Mouse (Mus musculus): Measurements from ENCODE around the gene Trp53i11. TPM values are rescaled to one million over a fixed set of nuclear protein-coding genes. Genes with fewer than 3 reads are reported as not detected.

Trp53i11 gene
- polyA plus RNA-seq, 1 experiment = 0.65 TPM

- Histone ChIP-seq H3ac (ENCODE audit: control insufficient read depth, insufficient read length) (no peak overlapping the region), H3K4me2 (ENCODE audit: low read depth) (no peak overlapping the region), H3K4me3 (no peak overlapping the region), H3K27me3 (ENCODE audit: control insufficient read depth, insufficient read depth, insufficient read length) (peaks cover 54% of the 10 kb centered on the region), H3K36me3 (ENCODE audit: control insufficient read depth, insufficient read depth) (no peaks in the 10 kb centered on the region), H3K79me2 (ENCODE audit: control insufficient read depth, insufficient read depth) (no peaks in the 10 kb centered on the region)
- TF ChIP-seq MYOD1 (IDR thresholded peaks at IDR 0.05; ENCODE audit: control insufficient read depth in 1 of 3, insufficient read length in 2 of 3, low read depth in 2 of 3) = no peak
- TF ChIP-seq MAX (IDR thresholded peaks at IDR 0.05; ENCODE audit: low read depth) = no peak
Observed at GRCm38 (mm10) chr2:93150009-93150408, 37.3 kb upstream of the Trp53i11 start.

GRCm38 (mm10) chr2:93150673-93151450 is 36.5 kb upstream of the Trp53i11 start:
- TF ChIP-seq MYOG (IDR thresholded peaks at IDR 0.05; ENCODE audit: control insufficient read depth in 1 of 3, insufficient read depth in 1 of 3, insufficient read length in 2 of 3, low read depth in 2 of 3) (no peak), POLR2A (IDR thresholded peaks at IDR 0.05; ENCODE audit: insufficient read length, low read depth) (no peak), TCF12 (IDR thresholded peaks at IDR 0.05; ENCODE audit: insufficient read depth, poor library complexity, severe bottlenecking) (no peak), TCF3 (IDR thresholded peaks at IDR 0.05; ENCODE audit: insufficient read length, low read depth) (no peak), USF1 (IDR thresholded peaks at IDR 0.05; ENCODE audit: low read depth) (no peak), CEBPB (IDR thresholded peaks at IDR 0.05; ENCODE audit: insufficient read depth, poor library complexity, severe bottlenecking) (no peak), MAX (IDR thresholded peaks at IDR 0.05; ENCODE audit: low read depth) (no peak), E2F4 (IDR thresholded peaks at IDR 0.05; ENCODE audit: insufficient read depth) (no peak), POLR2AphosphoS2 (IDR thresholded peaks at IDR 0.05; ENCODE audit: insufficient read length, low read depth) (no peak), REST (IDR thresholded peaks at IDR 0.05; ENCODE audit: insufficient read depth, insufficient read length) (no peak), SRF (IDR thresholded peaks at IDR 0.05; ENCODE audit: control insufficient read depth, insufficient read length, low read depth) (no peak), MYOD1 (IDR thresholded peaks at IDR 0.05; ENCODE audit: control insufficient read depth in 1 of 3, insufficient read length in 2 of 3, low read depth in 2 of 3) (no peak)
- Histone ChIP-seq H3K27me3 (ENCODE audit: control insufficient read depth, insufficient read depth, insufficient read length) (peaks cover 58% of the 10 kb centered on the region), H3K79me2 (ENCODE audit: control insufficient read depth, insufficient read depth) (no peaks in the 10 kb centered on the region), H3ac (ENCODE audit: control insufficient read depth, insufficient read length) (no peak overlapping the region), H3K4me3 (no peak overlapping the region), H3K36me3 (ENCODE audit: control insufficient read depth, insufficient read depth) (no peaks in the 10 kb centered on the region), H3K4me2 (ENCODE audit: low read depth) (no peak overlapping the region)

- TF ChIP-seq TCF12 (IDR thresholded peaks at IDR 0.05; ENCODE audit: insufficient read depth, poor library complexity, severe bottlenecking) (no peak), SRF (IDR thresholded peaks at IDR 0.05; ENCODE audit: control insufficient read depth, insufficient read length, low read depth) (no peak)
- no peaks in the 10 kb centered on the region for H3K36me3 ChIP-seq (ENCODE audit: control insufficient read depth, insufficient read depth)
- H3ac ChIP-seq (ENCODE audit: control insufficient read depth, insufficient read length) = no peak overlapping the region
- no peaks in the 10 kb centered on the region for H3K79me2 ChIP-seq (ENCODE audit: control insufficient read depth, insufficient read depth)
- H3K4me3 ChIP-seq = no peak overlapping the region
- H3K27me3 ChIP-seq (ENCODE audit: control insufficient read depth, insufficient read depth, insufficient read length) = peaks cover 64% of the 10 kb centered on the region
- no peak overlapping the region for H3K4me2 ChIP-seq (ENCODE audit: low read depth)
Observed at GRCm38 (mm10) chr2:93152191-93152601, 35.2 kb upstream of the Trp53i11 start.

GRCm38 (mm10) chr2:93152883-93153491 is 34.4 kb upstream of the Trp53i11 start:
- Histone ChIP-seq H3K27me3 (ENCODE audit: control insufficient read depth, insufficient read depth, insufficient read length) (peaks cover 59% of the 10 kb centered on the region), H3K4me3 (no peak overlapping the region), H3ac (ENCODE audit: control insufficient read depth, insufficient read length) (no peak overlapping the region), H3K4me2 (ENCODE audit: low read depth) (no peak overlapping the region), H3K36me3 (ENCODE audit: control insufficient read depth, insufficient read depth) (no peaks in the 10 kb centered on the region), H3K79me2 (ENCODE audit: control insufficient read depth, insufficient read depth) (no peaks in the 10 kb centered on the region)
- TF ChIP-seq SRF (IDR thresholded peaks at IDR 0.05; ENCODE audit: control insufficient read depth, insufficient read length, low read depth) (no peak), USF1 (IDR thresholded peaks at IDR 0.05; ENCODE audit: low read depth) (no peak), TCF12 (IDR thresholded peaks at IDR 0.05; ENCODE audit: insufficient read depth, poor library complexity, severe bottlenecking) (no peak), TCF3 (IDR thresholded peaks at IDR 0.05; ENCODE audit: insufficient read length, low read depth) (no peak), REST (IDR thresholded peaks at IDR 0.05; ENCODE audit: insufficient read depth, insufficient read length) (no peak), POLR2A (IDR thresholded peaks at IDR 0.05; ENCODE audit: insufficient read length, low read depth) (no peak), MYOD1 (IDR thresholded peaks at IDR 0.05; ENCODE audit: control insufficient read depth in 1 of 3, insufficient read length in 2 of 3, low read depth in 2 of 3) (no peak), E2F4 (IDR thresholded peaks at IDR 0.05; ENCODE audit: insufficient read depth) (no peak), POLR2AphosphoS2 (IDR thresholded peaks at IDR 0.05; ENCODE audit: insufficient read length, low read depth) (no peak), MYOG (IDR thresholded peaks at IDR 0.05; ENCODE audit: control insufficient read depth in 1 of 3, insufficient read depth in 1 of 3, insufficient read length in 2 of 3, low read depth in 2 of 3) (no peak), MAX (IDR thresholded peaks at IDR 0.05; ENCODE audit: low read depth) (no peak), CEBPB (IDR thresholded peaks at IDR 0.05; ENCODE audit: insufficient read depth, poor library complexity, severe bottlenecking) (no peak)

- no peaks in the 10 kb centered on the region for H3K36me3 ChIP-seq (ENCODE audit: control insufficient read depth, insufficient read depth)
- no peaks in the 10 kb centered on the region for H3K79me2 ChIP-seq (ENCODE audit: control insufficient read depth, insufficient read depth)
- peaks cover 65% of the 10 kb centered on the region for H3K27me3 ChIP-seq (ENCODE audit: control insufficient read depth, insufficient read depth, insufficient read length)
- H3ac ChIP-seq (ENCODE audit: control insufficient read depth, insufficient read length) = no peak overlapping the region
- TF ChIP-seq USF1 (IDR thresholded peaks at IDR 0.05; ENCODE audit: low read depth) (no peak), CEBPB (IDR thresholded peaks at IDR 0.05; ENCODE audit: insufficient read depth, poor library complexity, severe bottlenecking) (no peak), REST (IDR thresholded peaks at IDR 0.05; ENCODE audit: insufficient read depth, insufficient read length) (no peak), TCF3 (IDR thresholded peaks at IDR 0.05; ENCODE audit: insufficient read length, low read depth) (no peak), MYOG (IDR thresholded peaks at IDR 0.05; ENCODE audit: control insufficient read depth in 1 of 3, insufficient read depth in 1 of 3, insufficient read length in 2 of 3, low read depth in 2 of 3) (no peak), MYOD1 (IDR thresholded peaks at IDR 0.05; ENCODE audit: control insufficient read depth in 1 of 3, insufficient read length in 2 of 3, low read depth in 2 of 3) (no peak), E2F4 (IDR thresholded peaks at IDR 0.05; ENCODE audit: insufficient read depth) (no peak), POLR2AphosphoS2 (IDR thresholded peaks at IDR 0.05; ENCODE audit: insufficient read length, low read depth) (no peak), MAX (IDR thresholded peaks at IDR 0.05; ENCODE audit: low read depth) (no peak), TCF12 (IDR thresholded peaks at IDR 0.05; ENCODE audit: insufficient read depth, poor library complexity, severe bottlenecking) (no peak)
- no peak overlapping the region for H3K4me3 ChIP-seq
- H3K4me2 ChIP-seq (ENCODE audit: low read depth) = no peak overlapping the region
Observed at GRCm38 (mm10) chr2:93153833-93154232, 33.5 kb upstream of the Trp53i11 start.

All from myocyte (in vitro differentiated cells).